Mouse (Mus musculus) liver, embryonic 15.5 days (tissue): ENCODE data around the gene Itgb1. TPM values are rescaled to one million over a fixed set of nuclear protein-coding genes. Genes with fewer than 3 reads are reported as not detected.

Experiments used
- ATAC-seq: fragments of 200-750 bp; cut with Nextera tagmentation; 2 replicates; pipeline ENCODE4 v1.8.0; 2017; ENCODE audit warnings: moderate number of reproducible peaks, mild to moderate bottlenecking, moderate library complexity; ENCODE audit not compliant: insufficient read depth
- H3K27ac ChIP-seq: fragments of 300-500 bp; sonication (generic); replicated peaks from 2 replicates; pipeline ENCODE4 v1.5.1; 2015; ENCODE audit warnings: mild to moderate bottlenecking, inconsistent platforms
- H3K27me3 ChIP-seq: fragments of 300-500 bp; sonication (generic); 2 replicates; pipeline ENCODE4 v1.6.1; 2015; ENCODE audit warnings: mild to moderate bottlenecking, inconsistent platforms
- H3K36me3 ChIP-seq: fragments of 300-500 bp; sonication (generic); replicated peaks from 2 replicates; pipeline ENCODE4 v1.6.1; 2015; ENCODE audit warnings: moderate library complexity, mild to moderate bottlenecking, inconsistent platforms
- H3K4me1 ChIP-seq: fragments of 300-500 bp; sonication (generic); replicated peaks from 2 replicates; pipeline ENCODE4 v1.6.1; 2015; ENCODE audit warnings: inconsistent platforms
- H3K4me2 ChIP-seq: fragments of 300-500 bp; sonication (generic); 2 replicates; pipeline ENCODE4 v1.6.1; 2015; ENCODE audit warnings: moderate library complexity, mild to moderate bottlenecking, inconsistent platforms
- H3K4me3 ChIP-seq: fragments of 300-500 bp; sonication (generic); replicated peaks from 2 replicates; pipeline ENCODE4 v1.5.1; 2015; ENCODE audit warnings: mild to moderate bottlenecking, inconsistent platforms
- H3K9ac ChIP-seq: fragments of 300-500 bp; sonication (generic); 2 replicates; pipeline ENCODE4 v1.6.1; 2015; ENCODE audit warnings: moderate library complexity, mild to moderate bottlenecking, inconsistent platforms
- H3K9me3 ChIP-seq: fragments of 300-500 bp; sonication (generic); replicated peaks from 2 replicates; pipeline ENCODE4 v1.6.1; 2016; ENCODE audit warnings: inconsistent platforms
- WGBS: fragments of 180-500 bp; shearing (Covaris S2); methylation state at CpG from one replicate; pipeline ENCODE4 v1.1.7; 2015; ENCODE audit warnings: mixed read lengths; ENCODE audit not compliant: insufficient replicate concordance; 5-methylcytosine and 5-hydroxymethylcytosine counted together
- polyA plus RNA-seq: library from polyadenylated mRNA; unstranded; fragments of >200 nt; fragmentation: Nextera tagmentation; extraction: Ambion mirVana; gene quantifications from 2 replicates; pipeline ENCODE4 v1.2.1, GENCODE M21; 2015

Gene Itgb1
- polyA plus RNA-seq, 1 experiment from 2014 or later: 73.1 TPM

- no peak overlapping the region for H3K27ac ChIP-seq
- no peak overlapping the region for H3K4me3 ChIP-seq
- 81% methylated on average over 1 of the region's 1 CpGs for WGBS
- H3K4me1 ChIP-seq: no peaks in the 10 kb centered on the region
- H3K4me2 ChIP-seq: no peak overlapping the region
- H3K9me3 ChIP-seq: no peaks in the 10 kb centered on the region
- no peak for ATAC-seq
- H3K27me3 ChIP-seq: no peaks in the 10 kb centered on the region
- peaks cover 80% of the 10 kb centered on the region for H3K36me3 ChIP-seq
- no peak overlapping the region for H3K9ac ChIP-seq
These were observed 41.8 kb downstream of the Itgb1 start for GRCm38 (mm10) chr8:128727213-128727612.

DNA sequence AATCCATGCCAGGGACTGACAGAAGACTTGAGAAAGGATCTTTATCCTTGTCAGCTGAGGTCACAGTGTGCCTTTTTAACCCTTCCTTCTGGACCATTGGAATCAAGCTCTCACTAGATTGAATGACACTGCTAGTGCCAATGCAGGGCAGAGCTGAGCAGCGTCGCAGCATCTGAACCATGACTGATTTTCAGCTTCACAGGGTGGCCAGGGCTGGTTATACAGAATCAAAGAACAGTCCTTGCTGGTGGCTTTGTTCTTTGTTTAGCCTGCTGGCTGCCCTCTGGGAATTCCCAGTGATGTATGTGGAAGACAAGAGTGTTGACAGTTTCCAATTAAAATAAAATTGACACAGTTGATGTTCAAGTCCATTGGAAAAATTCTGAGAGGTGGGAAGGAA, 46.8 kb downstream of the Itgb1 start:
- Histone ChIP-seq H3K4me2 (no peak overlapping the region), H3K36me3 (peaks cover 71% of the 10 kb centered on the region), H3K27me3 (no peaks in the 10 kb centered on the region), H3K27ac (no peak overlapping the region), H3K9ac (no peak overlapping the region), H3K4me1 (no peaks in the 10 kb centered on the region), H3K9me3 (no peaks in the 10 kb centered on the region), H3K4me3 (no peak overlapping the region)
- 88% methylated on average over 2 of the region's 2 CpGs for WGBS
- no peak for ATAC-seq

- H3K4me1 ChIP-seq: no peaks in the 10 kb centered on the region
- no peaks in the 10 kb centered on the region for H3K27me3 ChIP-seq
- H3K9ac ChIP-seq: no peak overlapping the region
- H3K4me3 ChIP-seq: no peak overlapping the region
- H3K36me3 ChIP-seq: peaks cover 65% of the 10 kb centered on the region
- no peak for ATAC-seq
- H3K9me3 ChIP-seq: no peaks in the 10 kb centered on the region
- no peak overlapping the region for H3K27ac ChIP-seq
- WGBS: 44% methylated on average over 3 of the region's 3 CpGs
- H3K4me2 ChIP-seq: no peak overlapping the region
These were observed 48.7 kb downstream of the Itgb1 start for GRCm38 (mm10) chr8:128734118-128734517.

- ATAC-seq: no peak
- Histone ChIP-seq H3K9me3 (no peaks in the 10 kb centered on the region), H3K27me3 (no peaks in the 10 kb centered on the region), H3K4me2 (no peak overlapping the region), H3K4me1 (no peaks in the 10 kb centered on the region), H3K4me3 (no peak overlapping the region), H3K9ac (no peak overlapping the region), H3K27ac (no peak overlapping the region), H3K36me3 (peaks cover 58% of the 10 kb centered on the region)
- WGBS: 76% methylated on average over 3 of the region's 3 CpGs
These were observed 50.2 kb downstream of the Itgb1 start for GRCm38 (mm10) chr8:128735692-128736091.

Other genes starting within 250 kb of the Itgb1 start
- not detected in 2 replicates for gene Gm3952, start 113.0 kb downstream of the Itgb1 start, polyA plus RNA-seq